19 mouse cellular contexts compared by ENCODE assay signal in the genomic region with DNA sequence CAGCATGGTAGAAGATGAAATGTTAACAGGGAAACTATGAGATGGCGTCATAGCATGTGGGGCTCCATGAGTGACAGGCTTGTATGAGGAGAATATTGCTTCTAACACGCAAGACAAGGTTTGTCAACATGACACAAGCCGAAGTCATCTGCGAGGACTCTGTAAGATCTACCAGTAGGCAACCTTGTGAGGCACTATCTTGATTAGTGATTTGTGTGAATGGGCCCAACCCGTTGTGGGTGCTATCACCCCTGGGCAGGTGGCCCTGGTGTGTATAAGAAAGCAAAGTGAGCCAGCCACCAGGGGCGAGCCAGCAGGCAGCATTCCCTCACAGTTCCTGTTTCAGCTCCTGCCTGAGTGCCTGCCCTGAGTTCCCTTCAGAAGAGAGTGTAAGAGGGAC.
"Had no signal": no experiment of that assay in that cellular context is flagged by ENCODE, and none has a peak within 500 bp of the region (broad histone marks: within the 10 kb centered on the region; RNA-seq: fewer than 3 reads in every experiment).

No protein-coding gene starts in this region.

- H3K9me3 ChIP-seq: liver, embryonic 15.5 days; lung, embryonic 15.5 days; midbrain, embryonic 13.5 days; midbrain, embryonic 15.5 days; neural tube, embryonic 12.5 days; stomach, embryonic 15.5 days had no signal

- DNase-seq: liver, postnatal 0 days; lung, adult 2 months; lung, postnatal 14 days; lung, postnatal 36 days; right cerebral cortex, postnatal 14 days; spleen, adult 18-20 months; thymus, adult 2 months; thymus, postnatal 25 days; thymus, postnatal 4 days had no signal

- H3K36me3 ChIP-seq: liver, embryonic 15.5 days; lung, embryonic 15.5 days; midbrain, embryonic 13.5 days; midbrain, embryonic 15.5 days; neural tube, embryonic 12.5 days; stomach, embryonic 15.5 days had no signal

- H3K4me1 ChIP-seq: liver, embryonic 15.5 days; lung, embryonic 15.5 days; stomach, embryonic 15.5 days had no signal

- H3K9ac ChIP-seq: liver, embryonic 15.5 days; liver, postnatal 0 days; lung, embryonic 15.5 days; midbrain, embryonic 13.5 days; midbrain, embryonic 15.5 days; neural tube, embryonic 12.5 days; stomach, embryonic 15.5 days had no signal

- ATAC-seq: liver, postnatal 0 days; lung, postnatal 0 days; midbrain, embryonic 13.5 days had no signal

- H3K4me2 ChIP-seq: liver, embryonic 15.5 days; lung, embryonic 15.5 days; midbrain, embryonic 11.5 days; midbrain, embryonic 13.5 days; midbrain, embryonic 15.5 days; neural tube, embryonic 12.5 days; stomach, embryonic 15.5 days had no signal

- H3K27me3 ChIP-seq: liver, embryonic 15.5 days; lung, embryonic 15.5 days; midbrain, embryonic 13.5 days; midbrain, embryonic 15.5 days; neural tube, embryonic 12.5 days; stomach, embryonic 15.5 days had no signal

- H3K4me3 ChIP-seq: liver, embryonic 15.5 days; lung, embryonic 15.5 days; midbrain, embryonic 13.5 days; midbrain, embryonic 15.5 days; neural tube, embryonic 12.5 days; stomach, embryonic 15.5 days had no signal

- H3K27ac ChIP-seq: liver, embryonic 15.5 days; lung, embryonic 15.5 days; macrophage; midbrain, embryonic 13.5 days; midbrain, embryonic 15.5 days; neural tube, embryonic 12.5 days; stomach, embryonic 15.5 days; stomach, postnatal 0 days had no signal
